Mouse (Mus musculus) spleen, postnatal 36 days (tissue): Measurements from ENCODE around the gene Hist1h4f.
A peak's percentile ranks its signal among the peaks of the same experiment; 100 is the strongest.

ENCODE experiments used
- DNase-seq, 2 experiments: peaks; one replicate each; pipeline ENCODE4 v3.0.0; 2022; ENCODE audit warnings: low spot score in 2 of 2, mixed read lengths in 1 of 2

Hist1h4f gene

GRCm38 (mm10) chr13:23534368-23535131 lies 16.9 kb downstream of the Hist1h4f start:
- DNase-seq, result no peak

- DNase-seq, result peak; percentile 75 to 84
These were observed 17.7 kb downstream of the Hist1h4f start, which contains the start of gene Hist1h2af for GRCm38 (mm10) chr13:23533560-23534367. Gene Hist1h2af (plus strand): TSS chr13:23533906.

DNA sequence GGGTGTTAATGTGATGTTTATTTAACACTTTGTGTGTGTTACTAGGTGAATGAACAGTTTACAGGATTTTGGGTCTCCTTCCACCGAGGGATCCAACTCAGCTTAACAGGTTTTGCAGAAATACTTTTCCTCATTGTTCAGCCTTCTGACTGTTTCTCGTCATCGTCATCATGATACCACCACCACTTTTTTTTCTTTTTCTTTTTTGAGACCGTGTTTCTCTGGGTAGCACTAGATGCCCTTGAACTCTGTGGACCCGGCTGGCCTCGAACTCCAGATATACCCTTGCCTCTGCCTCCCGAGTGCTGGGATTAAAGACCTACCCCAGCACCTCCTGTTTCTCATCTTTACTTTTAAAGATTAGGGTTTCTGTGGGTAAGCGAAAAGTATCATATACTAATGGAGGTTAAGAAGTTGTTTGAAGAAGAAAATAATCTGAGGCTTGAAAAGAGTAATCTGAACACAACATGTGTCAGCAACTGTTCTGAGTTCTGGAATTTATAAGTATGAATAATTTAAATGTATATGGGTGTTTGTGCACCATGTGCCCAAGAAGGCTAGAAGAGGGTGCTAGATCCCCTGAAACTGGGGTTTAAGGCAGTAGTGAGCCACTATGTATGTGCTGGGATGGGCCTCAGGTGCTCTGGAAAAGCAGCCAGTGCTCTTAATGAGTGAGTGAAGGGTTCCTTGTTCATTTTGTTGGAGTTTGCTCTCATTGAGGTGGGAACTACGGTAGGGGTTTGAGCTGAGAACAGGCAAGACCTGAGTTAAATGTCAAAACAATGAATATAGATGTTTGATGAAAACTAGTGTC lies 19.0 kb downstream of the Hist1h4f start:
- DNase-seq, result no peak

- peak; percentile 97 to 99 for DNase-seq
These were observed 20.3 kb downstream of the Hist1h4f start, which contains the start of gene Hist1h4h for GRCm38 (mm10) chr13:23530901-23531875. Gene Hist1h4h (plus strand): TSS chr13:23531050.

DNA sequence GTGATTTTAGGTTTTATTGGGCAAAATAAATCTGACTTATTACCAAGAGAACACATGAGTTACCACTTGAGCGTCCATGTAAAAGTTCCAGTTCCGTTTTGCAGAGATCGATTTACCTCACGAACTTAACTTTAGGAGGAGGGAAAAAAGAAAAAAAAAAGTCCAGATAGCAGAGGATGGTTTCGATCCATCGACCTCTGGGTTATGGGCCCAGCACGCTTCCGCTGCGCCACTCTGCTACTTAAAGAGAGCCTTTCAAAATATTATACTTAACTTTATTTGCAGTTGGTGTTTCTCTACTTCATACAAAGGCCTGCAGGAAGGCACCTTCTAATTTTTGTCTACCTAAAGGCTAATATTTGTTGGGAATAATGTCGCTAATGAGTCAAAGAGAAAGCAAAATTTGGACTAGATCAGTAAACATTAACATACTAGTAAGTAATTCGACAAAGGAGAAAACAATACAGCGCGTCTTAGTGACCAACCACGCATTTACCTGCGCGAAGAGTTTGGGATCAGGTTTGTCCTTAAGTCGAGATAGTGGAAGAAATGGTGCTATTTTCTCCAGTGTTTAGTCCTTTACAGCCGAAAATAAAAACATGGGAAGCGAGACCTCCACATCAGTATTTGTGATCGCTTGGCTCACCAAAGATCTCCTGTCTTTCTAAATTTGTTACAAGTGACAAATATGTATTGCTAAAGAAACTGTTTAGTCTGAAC lies 21.1 kb downstream of the Hist1h4f start:
- peak; percentile 66 to 80 for DNase-seq

DNA sequence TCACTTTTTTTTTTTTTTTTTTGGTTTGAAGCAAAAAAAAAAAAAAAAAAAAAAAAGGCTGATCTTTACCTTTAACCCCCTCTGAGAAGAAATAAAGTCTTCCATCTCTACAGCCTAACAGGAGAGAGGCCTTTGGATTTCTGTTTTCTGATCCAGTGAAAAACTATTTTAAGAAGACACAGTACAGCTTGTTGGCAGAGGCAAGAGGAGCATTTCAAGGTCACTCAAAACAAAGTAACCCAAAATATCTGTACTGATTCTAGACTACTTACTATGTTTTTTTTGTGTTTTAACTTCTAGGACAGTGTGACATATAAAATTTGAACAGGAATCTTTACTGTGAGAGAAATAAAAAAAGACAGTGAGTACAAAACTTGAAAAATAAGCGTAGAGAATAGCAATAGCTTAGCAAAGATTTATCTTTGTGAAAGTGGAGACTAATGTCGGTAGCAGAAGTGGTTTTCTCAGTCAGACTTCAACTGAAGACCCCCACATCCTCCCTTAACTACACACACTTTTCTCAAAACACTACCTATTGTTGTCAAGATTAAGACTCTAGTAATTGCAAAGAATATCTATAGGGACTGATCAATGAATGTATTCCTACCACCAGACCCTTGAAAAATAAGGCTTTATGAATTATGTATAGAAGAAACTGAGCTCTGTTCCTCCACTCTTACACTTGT lies 21.8 kb downstream of the Hist1h4f start:
- no peak for DNase-seq

- DNase-seq, result no peak
These were observed 22.4 kb downstream of the Hist1h4f start for GRCm38 (mm10) chr13:23529005-23529404.

DNA sequence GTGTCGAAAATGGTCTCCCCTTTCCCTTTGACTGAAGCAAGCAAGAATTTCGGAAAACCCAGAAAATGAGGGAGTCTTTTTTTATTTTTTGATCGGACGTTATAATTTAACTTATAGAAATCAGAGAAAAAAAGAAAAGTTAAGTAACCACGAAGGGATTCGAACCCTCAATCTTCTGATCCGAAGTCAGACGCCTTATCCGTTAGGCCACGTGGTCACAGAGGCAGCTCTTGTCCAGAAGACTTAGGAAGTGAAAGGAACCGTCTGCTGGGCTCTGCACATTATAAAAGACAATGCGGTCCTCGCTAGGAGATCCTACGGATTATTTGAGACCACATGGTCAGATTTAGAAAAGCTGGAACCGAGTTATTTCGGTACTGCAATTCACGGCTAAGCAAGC lies 25.1 kb downstream of the Hist1h4f start:
- peak; percentile 85 to 90 for DNase-seq

GRCm38 (mm10) chr13:23525901-23526300 lies 25.5 kb downstream of the Hist1h4f start:
- no peak for DNase-seq

GRCm38 (mm10) chr13:23524654-23525053 lies 26.8 kb downstream of the Hist1h4f start:
- DNase-seq, result peak; percentile 55 to 60

DNA sequence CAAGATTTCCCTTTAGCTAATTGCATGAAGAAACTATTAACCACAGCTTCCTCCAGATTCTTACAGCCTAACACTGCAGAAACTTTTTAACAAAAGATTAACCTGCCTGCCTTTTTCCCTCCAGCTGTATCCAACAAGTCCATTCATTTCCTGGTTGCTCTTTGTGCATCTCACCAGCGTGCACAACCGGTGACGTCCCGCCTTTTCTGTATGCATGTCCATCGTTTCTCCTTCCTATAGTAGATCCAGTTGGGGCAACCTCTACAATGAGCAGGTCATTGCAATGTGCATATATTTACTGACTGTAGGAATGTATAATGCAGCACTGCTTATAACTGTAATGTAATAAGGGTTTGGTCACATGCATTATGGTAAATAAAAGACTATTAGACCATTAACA lies 27.5 kb downstream of the Hist1h4f start:
- no peak for DNase-seq

DNA sequence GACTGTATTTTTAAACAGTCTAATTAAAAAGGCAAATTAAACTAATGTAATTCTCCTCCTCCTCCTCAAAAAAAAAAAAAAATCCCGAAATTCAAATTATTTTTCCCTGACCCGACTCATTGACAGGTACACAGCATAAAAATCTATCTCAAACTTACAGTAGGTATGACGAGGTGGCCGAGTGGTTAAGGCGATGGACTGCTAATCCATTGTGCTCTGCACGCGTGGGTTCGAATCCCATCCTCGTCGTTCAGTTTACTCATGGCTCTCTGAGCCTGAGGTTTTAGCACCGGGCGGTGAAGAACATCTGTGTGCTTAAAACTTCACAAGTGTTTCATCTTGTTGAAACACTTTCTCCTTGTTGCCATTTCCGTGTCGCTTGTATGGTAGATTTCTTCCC lies 29.7 kb downstream of the Hist1h4f start:
- peak; percentile 70 to 80 for DNase-seq

GRCm38 (mm10) chr13:23519416-23519815 lies 32.0 kb downstream of the Hist1h4f start:
- DNase-seq, result peak; percentile 66 to 81

DNA sequence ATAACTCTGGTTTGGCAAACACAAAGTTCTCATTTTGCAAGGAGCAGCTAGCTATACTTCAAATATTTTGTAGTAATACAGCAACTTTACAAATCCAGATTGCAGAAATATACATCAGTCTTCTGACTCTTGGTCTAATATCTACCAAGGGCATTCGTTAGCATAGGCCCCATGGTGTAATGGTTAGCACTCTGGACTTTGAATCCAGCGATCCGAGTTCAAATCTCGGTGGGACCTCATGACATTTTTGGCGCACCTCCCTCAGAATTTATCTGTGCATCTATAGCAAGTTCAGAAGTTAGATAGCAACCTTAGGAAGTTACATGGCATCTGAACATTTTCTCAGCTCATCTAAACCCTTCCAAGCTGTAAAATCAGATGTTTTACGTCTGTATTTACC lies 32.6 kb downstream of the Hist1h4f start:
- peak; percentile 70 to 81 for DNase-seq

GRCm38 (mm10) chr13:23518295-23518603 lies 33.2 kb downstream of the Hist1h4f start:
- DNase-seq, result no peak

- peak; percentile 82 to 92 for DNase-seq
These were observed 33.7 kb downstream of the Hist1h4f start for GRCm38 (mm10) chr13:23517603-23518294.

- peak; percentile 63 to 74 for DNase-seq
These were observed 34.4 kb downstream of the Hist1h4f start for GRCm38 (mm10) chr13:23516822-23517602.
